Mouse (Mus musculus): ENCODE data around the gene Idh2.

DNA sequence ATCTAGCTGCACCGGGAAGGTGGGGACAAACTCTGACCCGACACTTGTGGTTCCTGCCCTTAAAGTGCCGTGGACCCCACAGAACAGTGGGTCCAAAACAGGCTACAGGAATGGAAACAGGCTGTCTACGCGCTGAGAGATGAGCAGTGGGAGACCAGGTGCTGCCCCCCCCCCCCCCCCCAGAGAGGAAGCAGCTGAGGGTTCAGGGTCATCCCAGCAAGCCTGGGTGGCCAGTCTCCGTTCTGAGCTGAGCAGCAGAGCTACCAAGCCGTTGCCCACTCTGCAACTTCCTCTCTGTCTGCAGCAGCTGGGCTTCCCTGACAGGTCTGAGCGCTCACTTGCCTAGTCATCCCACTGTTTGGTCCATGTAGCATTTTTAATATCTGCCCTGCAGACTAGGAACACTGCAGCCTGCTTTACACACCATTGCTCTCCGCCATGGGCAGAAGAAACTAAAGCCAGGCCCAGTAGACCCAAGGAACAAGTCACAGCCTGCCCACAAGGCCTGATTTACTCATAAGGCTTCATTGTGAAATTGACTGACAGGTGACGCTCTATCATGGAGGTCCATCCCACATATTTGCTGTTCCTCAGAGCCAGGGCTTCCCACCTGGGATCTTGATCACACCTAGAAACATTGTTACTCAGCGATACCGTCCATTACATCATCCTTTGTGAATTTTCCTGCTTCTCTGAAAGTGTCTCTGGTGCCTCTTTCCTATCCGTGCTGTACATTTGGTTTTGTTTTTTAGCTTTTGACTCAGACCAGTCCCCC is 55.9 kb downstream of the Idh2 start:
- TF ChIP-seq CTCF (IDR thresholded peaks at IDR 0.05; ENCODE audit: extremely low read depth, insufficient read depth, low read length): no peak
- TF ChIP-seq POLR2A (IDR thresholded peaks at IDR 0.05; ENCODE audit: extremely low read depth, insufficient read depth, low read length): no peak
